Mouse (Mus musculus) hindbrain, embryonic 11.5 days (tissue): ENCODE data around the gene Cic. TPM values are rescaled to one million over a fixed set of nuclear protein-coding genes. Genes with fewer than 3 reads are reported as not detected.
A peak's percentile ranks its signal among the peaks of the same experiment; 100 is the strongest.

Experiments
- ATAC-seq: fragments of 200-750 bp; cut with Nextera tagmentation; 2 replicates; pipeline ENCODE4 v1.8.0; 2017; ENCODE audit warnings: mild to moderate bottlenecking, moderate TSS enrichment, moderate library complexity; ENCODE audit not compliant: low FRiP score
- DNase-seq: peaks from one replicate; pipeline ENCODE4 v3.0.0-alpha.2; 2015; ENCODE audit warnings: low spot score
- H3K27ac ChIP-seq: fragments of 300-500 bp; sonication (generic); 2 replicates; pipeline ENCODE4 v1.5.1; 2014; ENCODE audit warnings: mild to moderate bottlenecking, low read depth, low read length
- H3K27me3 ChIP-seq: fragments of 300-500 bp; sonication (generic); 2 replicates; pipeline ENCODE4 v1.6.1; 2014; ENCODE audit warnings: mild to moderate bottlenecking, low read length, moderate library complexity, mixed read lengths; ENCODE audit not compliant: control insufficient read depth, insufficient read depth
- H3K36me3 ChIP-seq: fragments of 300-500 bp; sonication (generic); 2 replicates; pipeline ENCODE4 v1.6.1; 2014; ENCODE audit warnings: mild to moderate bottlenecking, low read length, moderate library complexity, mixed read lengths; ENCODE audit not compliant: control insufficient read depth, insufficient read depth
- H3K4me1 ChIP-seq: fragments of 300-500 bp; sonication (generic); replicated peaks from 2 replicates; pipeline ENCODE4 v1.6.1; 2014; ENCODE audit warnings: low read length, mixed read lengths; ENCODE audit not compliant: control insufficient read depth, insufficient read depth
- H3K4me2 ChIP-seq: fragments of 300-500 bp; sonication (generic); replicated peaks from 2 replicates; pipeline ENCODE4 v1.6.1; 2014; ENCODE audit warnings: mild to moderate bottlenecking, low read depth, low read length
- H3K4me3 ChIP-seq: fragments of 300-500 bp; sonication (generic); 2 replicates; pipeline ENCODE4 v1.5.1; 2014; ENCODE audit warnings: low read depth, low read length
- H3K9ac ChIP-seq: fragments of 300-500 bp; sonication (generic); 2 replicates; pipeline ENCODE4 v1.6.1; 2014; ENCODE audit warnings: low read depth, low read length
- H3K9me3 ChIP-seq: fragments of 300-500 bp; sonication (generic); 2 replicates; pipeline ENCODE4 v1.6.1; 2016; ENCODE audit warnings: low read length; ENCODE audit not compliant: control insufficient read depth
- whole genome bisulfite sequencing: fragments of 180-500 bp; shearing (Covaris S2); extraction: QIAGEN DNeasy Blood & Tissue Kit; methylation state at CpG from one replicate; pipeline ENCODE4 v1.1.7; 2014; 5-methylcytosine and 5-hydroxymethylcytosine counted together
- polyA plus RNA-seq: library from polyadenylated mRNA; unstranded; fragments of >200 nt; fragmentation: Nextera tagmentation; extraction: Ambion mirVana; gene quantifications from 2 replicates; pipeline ENCODE4 v1.2.1, GENCODE M21; 2014

Cic gene
- polyA plus RNA-seq, 1 experiment from 2014 or later = 39.0 TPM

- H3K27ac ChIP-seq = no peak overlapping the region
- H3K27me3 ChIP-seq = peaks cover 38% of the 10 kb centered on the region
- DNase-seq (no peak), ATAC-seq (no peak)
- H3K4me2 ChIP-seq = no peak overlapping the region
- peaks cover 10% of the 10 kb centered on the region for H3K4me1 ChIP-seq
- no peaks in the 10 kb centered on the region for H3K36me3 ChIP-seq
- 75% methylated on average over 11 of the region's 11 CpGs for WGBS
- no peak overlapping the region for H3K9ac ChIP-seq
- H3K4me3 ChIP-seq = no peak overlapping the region
- H3K9me3 ChIP-seq = no peaks in the 10 kb centered on the region
These were observed 43.7 kb downstream of the Cic start for GRCm38 (mm10) chr7:25311193-25311592.

GRCm38 (mm10) chr7:25313325-25313724 lies 45.8 kb downstream of the Cic start:
- peaks cover 10% of the 10 kb centered on the region for H3K4me1 ChIP-seq
- H3K4me2 ChIP-seq = no peak overlapping the region
- no peaks in the 10 kb centered on the region for H3K9me3 ChIP-seq
- no peak overlapping the region for H3K9ac ChIP-seq
- H3K27ac ChIP-seq = no peak overlapping the region
- H3K36me3 ChIP-seq = no peaks in the 10 kb centered on the region
- 0 out of 2 replicates have a peak overlapping the region, but pooled peaks have one; percentile 2 for H3K4me3 ChIP-seq
- no peak for DNase-seq
- peaks cover 38% of the 10 kb centered on the region for H3K27me3 ChIP-seq
- ATAC-seq = no peak
- 60% methylated on average over 7 of the region's 7 CpGs for WGBS

GRCm38 (mm10) chr7:25314606-25315305 lies 47.3 kb downstream of the Cic start:
- DNase-seq = peak; percentile 32

GRCm38 (mm10) chr7:25315306-25316041 lies 48.0 kb downstream of the Cic start:
- Histone ChIP-seq H3K27ac (no peak overlapping the region), H3K9me3 (no peaks in the 10 kb centered on the region), H3K4me1 (peaks cover 10% of the 10 kb centered on the region), H3K9ac (peak overlapping the region; percentile 52), H3K27me3 (peaks cover 38% of the 10 kb centered on the region), H3K4me3 (peak overlapping the region; percentile 41), H3K4me2 (peak overlapping the region; percentile 78), H3K36me3 (no peaks in the 10 kb centered on the region)
- WGBS = under 1% methylated on average over 57 of the region's 69 CpGs
- DNase-seq (peak; percentile 53), ATAC-seq (no peak)

More at GRCm38 (mm10) chr7:25314606-25315305, 47.3 kb downstream of the Cic start:
- under 1% methylated on average over 51 of the region's 51 CpGs for WGBS
- Histone ChIP-seq H3K36me3 (no peaks in the 10 kb centered on the region), H3K9ac (peak overlapping the region; percentile 52), H3K4me2 (peak overlapping the region; percentile 78), H3K27ac (no peak overlapping the region), H3K9me3 (no peaks in the 10 kb centered on the region), H3K27me3 (peaks cover 38% of the 10 kb centered on the region), H3K4me1 (peaks cover 10% of the 10 kb centered on the region), H3K4me3 (peak overlapping the region; percentile 41)
- no peak for ATAC-seq

GRCm38 (mm10) chr7:25316532-25317445 lies 49.3 kb downstream of the Cic start, which contains the start of gene Megf8:
Gene Megf8 (plus strand): TSS chr7:25317164.
- peak within 1 kb of the TSS; percentile 73 for H3K27ac ChIP-seq
- peak within 1 kb of the TSS; percentile 79 for H3K9ac ChIP-seq
- H3K27me3 ChIP-seq = peaks cover 33% of the 10 kb centered on the region
- ATAC-seq = peak; percentile 99
- peak; percentile 98 for DNase-seq
- H3K36me3 ChIP-seq = no peaks in the 10 kb centered on the region
- 1% methylated on average over 51 of the region's 52 CpGs for WGBS
- peaks cover 10% of the 10 kb centered on the region for H3K4me1 ChIP-seq
- no peaks in the 10 kb centered on the region for H3K9me3 ChIP-seq
- H3K4me2 ChIP-seq = peak within 1 kb of the TSS; percentile 81
- H3K4me3 ChIP-seq = peak within 1 kb of the TSS; percentile 63

- no peaks in the 10 kb centered on the region for H3K9me3 ChIP-seq
- peak overlapping the region; percentile 63 for H3K4me3 ChIP-seq
- 16% methylated on average over 21 of the region's 21 CpGs for WGBS
- peaks cover 32% of the 10 kb centered on the region for H3K27me3 ChIP-seq
- H3K9ac ChIP-seq = peak overlapping the region; percentile 79
- peak overlapping the region; percentile 73 for H3K27ac ChIP-seq
- no peaks in the 10 kb centered on the region for H3K36me3 ChIP-seq
- ATAC-seq = no peak; the same call in 1 of the 2 replicates
- no peak for DNase-seq
- H3K4me2 ChIP-seq = peak overlapping the region; percentile 81
- H3K4me1 ChIP-seq = peaks cover 10% of the 10 kb centered on the region
These were observed 50.0 kb downstream of the Cic start for GRCm38 (mm10) chr7:25317446-25317999.

GRCm38 (mm10) chr7:25322058-25322484 lies 54.6 kb downstream of the Cic start:
- Histone ChIP-seq H3K9ac (no peak overlapping the region), H3K27me3 (no peaks in the 10 kb centered on the region), H3K9me3 (no peaks in the 10 kb centered on the region), H3K4me3 (no peak overlapping the region), H3K27ac (no peak overlapping the region), H3K36me3 (no peaks in the 10 kb centered on the region), H3K4me2 (no peak overlapping the region), H3K4me1 (no peaks in the 10 kb centered on the region)
- WGBS = 3% methylated on average over 6 of the region's 6 CpGs
- ATAC-seq (peak; percentile 15; the same call in 1 of the 2 replicates), DNase-seq (peak; percentile 65)

- H3K4me1 ChIP-seq = no peaks in the 10 kb centered on the region
- no peak for ATAC-seq
- H3K36me3 ChIP-seq = no peaks in the 10 kb centered on the region
- H3K27ac ChIP-seq = no peak overlapping the region
- H3K27me3 ChIP-seq = no peaks in the 10 kb centered on the region
- DNase-seq = no peak
- H3K9ac ChIP-seq = no peak overlapping the region
- 91% methylated on average over 2 of the region's 2 CpGs for WGBS
- no peak overlapping the region for H3K4me3 ChIP-seq
- H3K4me2 ChIP-seq = no peak overlapping the region
- no peaks in the 10 kb centered on the region for H3K9me3 ChIP-seq
These were observed 55.7 kb downstream of the Cic start for GRCm38 (mm10) chr7:25323219-25323618.
